Mouse (Mus musculus): Measurements from ENCODE around the gene Tmod4.

- TF ChIP-seq POLR2A (IDR thresholded peaks at IDR 0.05; ENCODE audit: insufficient read depth, low read length) (no peak), EP300 (IDR thresholded peaks at IDR 0.05; ENCODE audit: insufficient read depth, low read depth, low read length) (no peak)
Observed at GRCm38 (mm10) chr3:95129226-95129651, 5.0 kb downstream of the Tmod4 start.
